Mouse (Mus musculus) Patski (cell line): ENCODE measurements around the gene Faim2. TPM values are rescaled to one million over a fixed set of nuclear protein-coding genes. Genes with fewer than 3 reads are reported as not detected.

Source experiments
- ATAC-seq: fragments of 100-300 bp; one replicate; pipeline ENCODE4 v1.8.0; 2021
- CTCF ChIA-PET: fragments of 350-600 bp; sonication (Branson Sonifier 250); formaldehyde crosslinking; loops from one replicate; lab custom pipeline; 2022; ENCODE audit warnings: inconsistent platforms; lab: Charles Lee
- POLR2A ChIA-PET: fragments of 350-600 bp; sonication (Branson Sonifier 250); formaldehyde crosslinking; loops from one replicate; lab custom pipeline; 2022; ENCODE audit warnings: antibody characterized with exemption, inconsistent platforms; lab: Charles Lee
- DNase-seq: peaks from one replicate; pipeline ENCODE4 v3.0.0-alpha.2; 2011; ENCODE audit warnings: low read depth, low spot score
- H3K27me3 ChIP-seq: fragments of 371-371 bp; one replicate; pipeline ENCODE4 v1.5.1; 2021
- CTCF ChIP-seq: fragments of 100-300 bp; IDR thresholded peaks from one replicate; pipeline ENCODE4 v1.5.1; 2021
- in situ Hi-C: fragments of 300-500 bp; cut with MboI; formaldehyde crosslinking; loops from 3 replicates; pipeline ENCODE4 v1.11.1; 2018; ENCODE audit warnings: low pct_unique_long_range_greater_than_20kb, mixed read lengths
- polyA plus RNA-seq: library from polyadenylated mRNA; unstranded; gene quantifications from one replicate; pipeline ENCODE4 v1.2.3, GENCODE M21; 2021

Faim2 gene
- polyA plus RNA-seq, result 0.13 TPM

GRCm38 (mm10) chr15:99527629-99528353 is at the start of gene Faim2:
TSS of gene Faim2 (minus strand) at chr15:99528165.
- POLR2A ChIA-PET, result interaction anchor here (0.5 kb wide), 1 partner anchor 30 kb away, joined by 3 read pairs; no protein-coding TSS in a partner anchor
- TF ChIP-seq CTCF, result no peak
- CTCF ChIA-PET, result interaction anchor here (1.1 to 1.2 kb wide), 3 partner anchors 12 to 17 kb away, joined by 3 to 4 read pairs (median 3); no protein-coding TSS in a partner anchor
- in situ Hi-C loops, result no loop called here
- DNase-seq (no peak), ATAC-seq (no peak)
- no peaks in the 10 kb centered on the region for H3K27me3 ChIP-seq

DNA sequence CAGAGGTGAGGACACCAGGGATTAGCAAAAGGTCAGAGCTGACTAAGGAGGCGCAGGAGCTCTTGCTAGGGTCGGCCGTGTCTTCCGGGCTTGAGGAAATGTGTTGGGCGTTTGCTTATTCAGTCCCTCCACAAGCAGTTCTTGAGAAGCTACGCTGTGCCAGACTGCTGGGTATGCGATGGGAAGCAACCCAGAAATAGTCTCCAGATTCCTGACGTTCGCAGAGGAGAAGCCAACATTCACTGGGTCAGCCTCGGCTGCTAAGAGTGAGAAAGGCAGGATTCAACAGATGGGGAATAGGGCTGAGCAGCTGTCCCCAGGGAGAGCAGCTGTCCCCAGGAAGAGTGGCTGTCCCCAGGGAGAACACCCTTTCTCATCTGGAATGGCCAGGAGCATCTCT is 41.2 kb upstream of the Faim2 start:
- in situ Hi-C loops, result no loop called here
- CTCF ChIA-PET, result no interaction called here
- H3K27me3 ChIP-seq, result no peaks in the 10 kb centered on the region
- no peak for TF ChIP-seq CTCF
- ATAC-seq (no peak), DNase-seq (no peak)
- POLR2A ChIA-PET, result no interaction called here

DNA sequence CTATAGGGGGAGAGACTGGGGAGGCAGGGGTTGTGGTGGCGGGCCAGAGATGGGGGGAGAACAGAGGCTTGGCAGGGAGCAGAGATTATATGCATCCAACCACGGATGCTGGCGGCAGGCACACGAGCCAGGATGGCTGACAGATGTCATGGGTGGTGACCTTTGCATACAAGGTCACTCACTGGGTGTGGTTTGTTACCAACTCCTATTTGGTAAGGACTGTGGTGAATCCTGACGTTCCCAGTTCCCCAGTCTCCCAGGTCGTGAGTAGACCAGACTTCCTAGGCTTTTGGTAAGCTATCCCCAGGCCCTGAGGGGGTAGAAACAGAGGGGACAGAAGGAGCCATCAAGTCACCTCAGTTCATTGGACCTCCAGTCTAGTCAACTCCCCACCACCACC is 40.7 kb upstream of the Faim2 start:
- in situ Hi-C loops, result no loop called here
- ATAC-seq, result no peak
- POLR2A ChIA-PET, result no interaction called here
- no peak for TF ChIP-seq CTCF
- DNase-seq, result no peak
- H3K27me3 ChIP-seq, result no peaks in the 10 kb centered on the region
- CTCF ChIA-PET, result no interaction called here

DNA sequence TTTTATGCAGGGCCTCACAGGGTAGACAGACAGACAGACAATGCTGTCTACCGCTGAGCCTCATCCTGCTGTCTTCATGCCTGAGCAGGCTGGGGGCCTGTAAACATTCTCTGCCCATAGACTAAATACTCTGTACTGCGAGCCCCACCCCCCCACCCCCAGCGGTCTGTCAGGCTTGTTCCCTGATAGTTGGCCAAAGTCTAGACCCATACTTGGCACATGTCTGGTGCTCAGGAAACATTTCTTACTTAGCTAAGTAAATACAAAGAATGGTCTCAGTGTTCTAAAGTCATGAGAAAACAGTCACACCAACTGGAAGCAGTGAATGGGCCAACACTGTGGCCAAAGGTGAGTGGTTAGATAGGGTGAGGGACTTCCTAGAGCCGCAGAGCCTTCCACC is 39.4 kb upstream of the Faim2 start:
- POLR2A ChIA-PET, result no interaction called here
- no peak for ATAC-seq
- CTCF ChIA-PET, result no interaction called here

DNA sequence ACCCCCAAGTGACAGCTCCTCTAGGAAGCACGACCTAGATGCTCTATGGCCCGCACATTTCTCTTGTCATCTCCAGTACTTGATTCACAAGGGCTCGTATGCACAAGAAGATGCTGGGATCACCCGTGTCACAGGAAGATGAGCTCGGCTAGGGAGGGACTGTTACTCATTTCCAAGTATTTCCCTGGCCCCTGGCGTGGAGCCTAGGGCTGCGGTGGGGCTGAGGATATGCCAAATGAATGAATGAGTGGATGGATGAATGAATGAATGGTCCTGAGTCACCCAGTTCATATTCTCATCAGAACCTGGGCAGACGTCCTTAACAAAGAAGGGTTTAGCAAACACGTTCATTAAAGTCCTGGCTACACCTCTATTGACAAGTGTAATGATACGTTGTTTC is 32.3 kb upstream of the Faim2 start:
- POLR2A ChIA-PET, result no interaction called here

More for the DNA sequence above, 39.4 kb upstream of the Faim2 start:
- TF ChIP-seq CTCF, result no peak
- no peaks in the 10 kb centered on the region for H3K27me3 ChIP-seq
- in situ Hi-C loops, result no loop called here
- no peak for DNase-seq

DNA sequence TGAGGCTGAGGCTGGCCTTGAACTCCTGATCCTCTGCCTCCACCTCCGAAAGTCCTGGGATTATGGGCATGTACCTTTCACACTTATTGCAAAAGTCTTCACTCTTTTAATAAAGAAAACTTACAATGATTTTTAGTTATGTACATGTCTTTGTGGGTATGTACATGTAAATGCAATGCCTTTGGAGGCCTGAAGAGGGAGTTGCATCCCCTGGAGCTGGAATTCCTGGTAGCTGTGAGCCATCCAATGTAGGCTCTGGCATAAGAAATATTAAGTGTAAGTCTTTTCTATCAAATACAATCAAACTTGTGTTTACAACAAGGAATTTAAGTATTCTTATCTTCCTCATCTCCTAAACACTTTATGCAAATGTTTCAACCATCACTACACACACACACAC is 31.0 kb upstream of the Faim2 start:
- no peaks in the 10 kb centered on the region for H3K27me3 ChIP-seq
- DNase-seq (no peak), ATAC-seq (no peak)
- ChIA-PET CTCF (no interaction called here), POLR2A (no interaction called here)
- in situ Hi-C loops, result no loop called here
- no peak for TF ChIP-seq CTCF

More for the DNA sequence above, 32.3 kb upstream of the Faim2 start:
- ATAC-seq (no peak), DNase-seq (no peak)
- CTCF ChIA-PET, result interaction anchor here (1.1 kb wide), 1 partner anchor 15 kb away, joined by 3 read pairs; no protein-coding TSS in a partner anchor
- TF ChIP-seq CTCF, result no peak
- no peaks in the 10 kb centered on the region for H3K27me3 ChIP-seq
- in situ Hi-C loops, result no loop called here

- ATAC-seq (peak; percentile 8), DNase-seq (no peak)
- in situ Hi-C loops, result no loop called here
- ChIA-PET POLR2A (no interaction called here), CTCF (no interaction called here)
- H3K27me3 ChIP-seq, result no peaks in the 10 kb centered on the region
- no peak for TF ChIP-seq CTCF
Measured at GRCm38 (mm10) chr15:99553767-99554166, 25.8 kb upstream of the Faim2 start.

DNA sequence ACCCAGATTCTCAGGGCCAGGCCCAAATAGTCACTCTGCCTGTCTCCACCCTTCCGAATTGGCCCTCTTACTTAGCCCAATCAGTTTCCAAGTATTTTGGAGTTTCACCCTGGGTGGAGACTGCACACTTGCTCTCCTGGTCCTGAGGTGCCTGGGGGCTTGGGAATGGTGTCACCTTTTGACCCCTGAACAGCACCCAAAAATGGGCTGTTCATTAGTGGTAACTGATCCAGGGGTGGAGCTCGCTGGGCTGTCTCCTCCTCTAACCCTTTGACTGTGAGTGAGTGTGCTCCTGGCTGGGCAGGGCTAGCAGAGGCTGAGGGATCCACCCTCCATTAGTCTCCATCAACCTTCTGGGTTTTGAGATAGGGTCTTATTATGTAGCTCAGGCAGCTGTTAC is 21.9 kb upstream of the Faim2 start:
- no peak for DNase-seq
- ChIA-PET POLR2A (interaction anchor here (0.7 kb wide), 1 partner anchor 960 kb away, joined by 7 read pairs; no protein-coding TSS in a partner anchor), CTCF (no interaction called here)
- ATAC-seq, result no peak
- H3K27me3 ChIP-seq, result no peaks in the 10 kb centered on the region
- in situ Hi-C loops, result no loop called here
- no peak for TF ChIP-seq CTCF

DNA sequence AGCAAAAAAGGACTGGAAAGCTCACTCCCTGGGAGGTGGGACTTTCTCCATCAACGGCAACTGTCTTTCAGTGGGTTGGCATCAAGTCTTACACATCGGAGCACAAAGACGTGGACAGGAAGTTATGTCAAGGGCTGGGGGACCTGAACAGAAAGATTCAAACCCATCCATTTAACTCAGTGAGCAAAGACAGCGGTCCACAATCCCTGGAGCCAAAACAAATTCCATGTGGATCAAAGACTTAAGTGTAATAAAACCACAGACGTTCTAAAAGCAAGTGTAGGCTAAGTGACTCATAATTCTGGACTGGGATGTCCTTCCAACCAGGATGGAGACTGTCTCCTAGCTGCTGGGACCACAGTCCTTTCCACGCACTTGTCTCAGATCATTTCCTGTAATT is 19.8 kb upstream of the Faim2 start:
- no peaks in the 10 kb centered on the region for H3K27me3 ChIP-seq
- in situ Hi-C loops, result no loop called here
- peak; percentile 63 for ATAC-seq
- ChIA-PET POLR2A (no interaction called here), CTCF (no interaction called here)
- TF ChIP-seq CTCF, result no peak
- DNase-seq, result peak; percentile 79

- CTCF ChIA-PET, result no interaction called here
- H3K27me3 ChIP-seq, result no peaks in the 10 kb centered on the region
- DNase-seq (peak; percentile 67), ATAC-seq (no peak)
- no peak for TF ChIP-seq CTCF
- in situ Hi-C loops, result no loop called here
- POLR2A ChIA-PET, result no interaction called here
Measured at GRCm38 (mm10) chr15:99546596-99546995, 18.6 kb upstream of the Faim2 start.

DNA sequence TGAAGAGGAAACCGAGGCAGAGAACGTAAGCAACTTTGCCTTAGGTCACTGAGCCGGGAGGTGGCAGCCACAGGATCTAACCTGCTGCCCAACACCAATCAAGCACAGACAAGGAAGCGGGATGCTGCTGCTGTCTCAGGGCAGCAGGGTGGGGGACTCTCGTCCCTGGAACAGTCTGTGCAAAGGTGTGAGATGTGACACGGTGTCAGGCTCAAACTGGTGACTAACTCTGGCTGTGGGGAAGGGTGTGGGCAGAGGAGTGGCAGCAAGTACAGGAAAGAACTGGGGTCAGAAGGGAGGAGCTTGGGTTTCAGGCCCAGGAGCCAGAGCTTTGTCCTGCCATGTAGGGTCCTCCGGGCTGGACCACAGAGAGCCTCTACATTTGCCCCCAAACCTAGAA is 16.1 kb upstream of the Faim2 start:
- DNase-seq (no peak), ATAC-seq (no peak)
- TF ChIP-seq CTCF, result no peak
- no peaks in the 10 kb centered on the region for H3K27me3 ChIP-seq
- CTCF ChIA-PET, result interaction anchor here (1.5 kb wide), 1 partner anchor 16 kb away, joined by 4 read pairs; the partner anchor contains the start of gene Faim2
- POLR2A ChIA-PET, result no interaction called here
- in situ Hi-C loops, result no loop called here
